Mouse (Mus musculus) CH12.LX (cell line): ENCODE results near the gene Pvr. TPM values are rescaled to one million over a fixed set of nuclear protein-coding genes. Genes with fewer than 3 reads are reported as not detected.

Experiments used
- DNase-seq: peaks from one replicate; pipeline ENCODE4 v3.0.0-alpha.2; 2013; ENCODE audit errors: extremely low read depth
- H3K27ac ChIP-seq: 2 replicates; pipeline ENCODE4 v1.5.1; 2012; ENCODE audit warnings: low read depth, mild to moderate bottlenecking, control low read depth, moderate library complexity; ENCODE audit not compliant: insufficient read depth
- H3K27me3 ChIP-seq: replicated peaks from 2 replicates; pipeline ENCODE3; 2012; ENCODE audit warnings: inconsistent platforms
- H3K36me3 ChIP-seq, 2 experiments: replicated peaks in 1 of 2; 2 replicates each; pipeline versions ENCODE3 to v1.6.1; 2012; ENCODE audit warnings: inconsistent platforms in 1 of 2, low read length in 1 of 2, mild to moderate bottlenecking in 1 of 2, mixed read lengths in 1 of 2, moderate library complexity in 1 of 2; ENCODE audit not compliant: control insufficient read depth in 1 of 2, insufficient read depth in 1 of 2
- H3K4me1 ChIP-seq, 2 experiments: 2 replicates each; pipeline ENCODE4 v1.6.1; 2012; ENCODE audit warnings: inconsistent platforms in 1 of 2, moderate library complexity in 1 of 2; ENCODE audit not compliant: insufficient read depth in 2 of 2, control insufficient read depth in 1 of 2
- H3K4me2 ChIP-seq: 2 replicates; pipeline ENCODE4 v1.6.1; 2012; ENCODE audit warnings: low read depth, mild to moderate bottlenecking, control low read depth; ENCODE audit not compliant: poor library complexity, insufficient read depth, severe bottlenecking
- H3K4me3 ChIP-seq, 3 experiments: fragments of 150-350 bp in 1 of 3; sonication (generic) in 1 of 3; replicated peaks in 1 of 3; 2 replicates each; pipeline versions ENCODE3 to v1.5.1; 2011 to 2012; ENCODE audit warnings: low read depth in 2 of 3, low read length in 2 of 3, mild to moderate bottlenecking in 2 of 3, moderate library complexity in 2 of 3, control low read depth in 1 of 3, improper control_type of control experiment in 1 of 3, inconsistent platforms in 1 of 3, mixed read lengths in 1 of 3; ENCODE audit not compliant: poor library complexity in 1 of 3
- H3K79me2 ChIP-seq: replicated peaks from 2 replicates; pipeline ENCODE4 v1.6.1; 2012; ENCODE audit warnings: mild to moderate bottlenecking, moderate library complexity; ENCODE audit not compliant: control insufficient read depth, poor library complexity, insufficient read depth, severe bottlenecking; ENCODE audit errors: extremely low read depth
- H3K9ac ChIP-seq: 2 replicates; pipeline ENCODE4 v1.6.1; 2012; ENCODE audit warnings: low read depth, mild to moderate bottlenecking, control low read depth, moderate library complexity; ENCODE audit not compliant: insufficient read depth
- H3K9me3 ChIP-seq: replicated peaks from 2 replicates; pipeline ENCODE3; 2012; ENCODE audit warnings: low read length, inconsistent platforms, mixed read lengths
- CHD2 ChIP-seq: IDR thresholded peaks from 2 replicates; pipeline ENCODE4 v1.6.1; 2011; ENCODE audit warnings: low read length, improper control_type of control experiment
- CTCF ChIP-seq, 2 experiments: IDR thresholded peaks in 1 of 2; conservative IDR thresholded peaks in 1 of 2; 2 replicates each; pipeline ENCODE4 v1.5.1; 2011 to 2012; ENCODE audit warnings: low read depth in 2 of 2, low read length in 2 of 2, improper control_type of control experiment in 1 of 2, inconsistent platforms in 1 of 2, mild to moderate bottlenecking in 1 of 2, moderate library complexity in 1 of 2
- E2F4 ChIP-seq: IDR thresholded peaks from 2 replicates; pipeline ENCODE4 v1.6.1; 2011; ENCODE audit warnings: low read depth, low read length, improper control_type of control experiment; ENCODE audit not compliant: insufficient replicate concordance
- HCFC1 ChIP-seq: IDR thresholded peaks from 2 replicates; pipeline ENCODE4 v1.6.1; 2012; ENCODE audit warnings: low read depth, mild to moderate bottlenecking, inconsistent platforms, low read length, improper control_type of control experiment
- IRF4 ChIP-seq: IDR thresholded peaks from 2 replicates; pipeline ENCODE4 v1.6.1; 2014; ENCODE audit warnings: low read depth, mild to moderate bottlenecking, inconsistent platforms, low read length, improper control_type of control experiment
- KAT2A ChIP-seq: IDR thresholded peaks from 2 replicates; pipeline ENCODE4 v1.6.1; 2012; ENCODE audit warnings: low read length, improper control_type of control experiment, inconsistent platforms; ENCODE audit not compliant: insufficient replicate concordance
- MAX ChIP-seq: IDR thresholded peaks from 2 replicates; pipeline ENCODE4 v1.6.1; 2011; ENCODE audit warnings: low read length, improper control_type of control experiment
- MAZ ChIP-seq: IDR thresholded peaks from 2 replicates; pipeline ENCODE4 v1.6.1; 2012; ENCODE audit warnings: low read depth, mild to moderate bottlenecking, inconsistent platforms, low read length, improper control_type of control experiment, moderate library complexity
- MEF2A ChIP-seq: IDR thresholded peaks from 2 replicates; pipeline ENCODE4 v1.6.1; 2014; ENCODE audit warnings: low read depth, mild to moderate bottlenecking, inconsistent platforms, low read length, improper control_type of control experiment, borderline replicate concordance
- MXI1 ChIP-seq: IDR thresholded peaks from 2 replicates; pipeline ENCODE4 v1.6.1; 2011; ENCODE audit warnings: mild to moderate bottlenecking, low read depth, low read length, improper control_type of control experiment
- MYC ChIP-seq: IDR thresholded peaks from 2 replicates; pipeline ENCODE4 v1.6.1; 2011; ENCODE audit warnings: low read depth, mild to moderate bottlenecking, improper control_type of control experiment, low read length
- NELFE ChIP-seq: IDR thresholded peaks from 2 replicates; pipeline ENCODE4 v1.6.1; 2011; ENCODE audit warnings: low read depth, low read length, improper control_type of control experiment
- PAX5 ChIP-seq: IDR thresholded peaks from 2 replicates; pipeline ENCODE4 v1.6.1; 2012; ENCODE audit warnings: low read length, inconsistent platforms, mixed read lengths
- POLR2A ChIP-seq: IDR thresholded peaks from 2 replicates; pipeline ENCODE4 v1.6.1; 2011; ENCODE audit warnings: low read depth, mild to moderate bottlenecking, improper control_type of control experiment, low read length
- RAD21 ChIP-seq: IDR thresholded peaks from 2 replicates; pipeline ENCODE4 v1.6.1; 2011; ENCODE audit warnings: low read depth, mild to moderate bottlenecking, low read length, improper control_type of control experiment, moderate library complexity
- SIN3A ChIP-seq: IDR thresholded peaks from 2 replicates; pipeline ENCODE4 v1.6.1; 2012; ENCODE audit warnings: low read length, improper control_type of control experiment, inconsistent platforms
- SMC3 ChIP-seq: IDR thresholded peaks from 2 replicates; pipeline ENCODE4 v1.6.1; 2011; ENCODE audit warnings: low read depth, low read length, improper control_type of control experiment
- TBP ChIP-seq: conservative IDR thresholded peaks from 2 replicates; pipeline ENCODE4 v1.6.1; 2011; ENCODE audit warnings: low read depth, low read length, improper control_type of control experiment
- ZC3H11A ChIP-seq: IDR thresholded peaks from 2 replicates; pipeline ENCODE4 v1.6.1; 2012; ENCODE audit warnings: low read depth, mild to moderate bottlenecking, inconsistent platforms, low read length, improper control_type of control experiment
- ZKSCAN1 ChIP-seq: IDR thresholded peaks from 2 replicates; pipeline ENCODE4 v1.6.1; 2012; ENCODE audit warnings: low read depth, inconsistent platforms, low read length, improper control_type of control experiment, borderline replicate concordance
- ZNF384 ChIP-seq: IDR thresholded peaks from 2 replicates; pipeline ENCODE4 v1.6.1; 2012; ENCODE audit warnings: low read depth, low read length, improper control_type of control experiment, inconsistent platforms
- dilution Hi-C: fragments of 300-500 bp; cut with MboI; formaldehyde crosslinking; loops from 2 replicates; pipeline ENCODE4 v1.14.3; 2020; ENCODE audit warnings: low sequenced_read_pairs; ENCODE audit not compliant: extremely low pct_unique_long_range_greater_than_20kb, extremely low pct_ligation_motif_present
- in situ Hi-C: fragments of 300-500 bp; cut with MboI; formaldehyde crosslinking; loops from 3 replicates; pipeline ENCODE4 v1.14.3; 2019; ENCODE audit warnings: low sequenced_read_pairs, low pct_ligation_motif_present, low pct_unique_long_range_greater_than_20kb, mixed read lengths
- polyA plus RNA-seq: library from polyadenylated mRNA; unstranded; fragments of >175 nt; gene quantifications from 2 replicates; pipeline ENCODE4 v1.2.1, GENCODE M21; 2012; ENCODE audit warnings: low read depth; ENCODE audit not compliant: insufficient read length
- total RNA-seq, 2 experiments: library from RNA; depleted of rRNA; stranded (reverse); fragments of 300-350 nt in 1 of 2; fragments of >200 nt in 1 of 2; gene quantifications; 2 replicates each; pipeline ENCODE4 v1.2.3; 2012 to 2014

Gene Pvr
- total and polyA plus RNA-seq, 3 experiments, result 12.7 to 15.0 (median 13.2) TPM

DNA sequence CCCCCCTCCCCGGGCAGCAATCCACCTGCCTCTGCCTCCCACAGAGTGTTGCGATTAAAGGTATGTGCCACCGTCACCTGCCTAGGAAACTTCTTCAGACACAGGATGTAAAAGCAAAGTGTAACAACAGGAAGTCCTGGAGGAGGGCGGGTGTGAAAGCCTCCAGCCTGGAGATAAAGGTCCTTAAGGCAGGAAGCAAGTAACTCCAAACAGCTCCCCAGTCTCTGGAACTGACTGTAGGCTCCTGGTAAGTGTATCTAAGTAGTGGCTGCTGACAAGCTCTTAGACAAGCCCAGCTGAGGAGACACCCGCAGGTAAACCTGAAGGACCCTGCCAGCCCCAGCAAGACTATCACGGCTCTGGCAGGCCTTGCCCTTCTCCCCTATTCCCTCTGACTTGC, 19.3 kb upstream of the Pvr start:
- H3K27ac ChIP-seq, result no peak overlapping the region
- no peak for TF ChIP-seq SIN3A
- no peak for TF ChIP-seq ZNF384
- no peak for TF ChIP-seq SMC3
- TF ChIP-seq PAX5, result no peak
- TF ChIP-seq ZC3H11A, result no peak
- TF ChIP-seq MAX, result no peak
- TF ChIP-seq POLR2A, result no peak
- no peak for TF ChIP-seq MEF2A
- TF ChIP-seq CHD2, result no peak
- TF ChIP-seq MAZ, result no peak
- no peak for TF ChIP-seq E2F4
- TF ChIP-seq RAD21, result no peak
- no peak for TF ChIP-seq KAT2A
- no peak for TF ChIP-seq HCFC1
- TF ChIP-seq ZKSCAN1, result no peak
- TF ChIP-seq CTCF (conservative IDR thresholded peaks at IDR 0.05 in 1 of 2, IDR thresholded peaks at IDR 0.05 in 1 of 2; ENCODE audit: low read depth in 2 of 2, low read length in 2 of 2), result no peak
- TF ChIP-seq MYC, result no peak
- no peak for TF ChIP-seq MXI1
- TF ChIP-seq NELFE, result no peak
- no peak for DNase-seq
- dilution Hi-C loops, result no loop called here
- H3K27me3 ChIP-seq, result no peaks in the 10 kb centered on the region
- H3K9ac ChIP-seq, result no peak overlapping the region
- H3K4me2 ChIP-seq, result no peak overlapping the region
- H3K4me3 ChIP-seq, result no peak overlapping the region
- peaks cover 4 to 14% of the 10 kb centered on the region in 2 experiments; a peak in 3 of 4 replicates for H3K4me1 ChIP-seq
- H3K36me3 ChIP-seq, result no peaks in the 10 kb centered on the region
- in situ Hi-C loops, result no loop called here
- H3K79me2 ChIP-seq, result no peaks in the 10 kb centered on the region
- H3K9me3 ChIP-seq, result no peaks in the 10 kb centered on the region

DNA sequence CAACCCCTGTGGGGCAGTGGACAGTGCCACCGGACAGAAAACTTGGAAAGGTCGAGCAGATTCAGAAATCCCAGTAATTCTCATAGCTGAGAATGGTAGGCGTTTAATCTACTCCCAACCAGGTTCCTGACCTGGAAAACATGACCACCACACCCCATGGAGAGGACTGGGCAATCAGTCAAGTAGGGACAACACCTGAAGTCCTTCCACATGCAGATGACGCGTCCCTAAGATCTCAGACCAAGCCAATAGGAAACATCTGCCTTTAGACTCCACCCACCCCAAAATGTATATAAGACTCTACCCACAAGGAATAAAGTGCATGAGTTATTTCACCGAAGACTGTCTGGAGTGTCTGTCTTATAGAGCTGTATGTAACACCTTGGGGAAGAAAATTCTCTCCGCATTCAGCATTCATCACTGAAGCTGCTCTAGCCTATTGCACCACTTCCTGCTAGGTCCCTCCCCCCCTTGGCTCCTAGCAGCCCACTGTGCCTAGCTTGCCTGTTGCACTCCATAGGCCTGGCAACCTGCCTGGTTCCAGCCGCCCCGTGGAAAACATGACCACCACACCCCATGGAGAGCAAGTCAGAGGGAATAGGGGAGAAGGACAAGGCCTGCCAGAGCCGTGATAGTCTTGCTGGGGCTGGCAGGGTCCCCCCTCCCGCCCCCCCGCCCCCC, 18.7 kb upstream of the Pvr start:
- H3K36me3 ChIP-seq, result no peaks in the 10 kb centered on the region
- TF ChIP-seq TBP (0 out of 2 replicates have a peak, but pooled peaks have one; percentile 31), IRF4 (no peak)
- TF ChIP-seq, all 38 proteins: peak for 1
- Histone ChIP-seq H3K4me2 (no peak overlapping the region), H3K27me3 (no peaks in the 10 kb centered on the region), H3K4me1 (peaks cover 8 to 18% of the 10 kb centered on the region in 2 experiments; a peak in 3 of 4 replicates), H3K79me2 (no peaks in the 10 kb centered on the region), H3K27ac (no peak overlapping the region), H3K4me3 (no peak overlapping the region), H3K9me3 (no peaks in the 10 kb centered on the region), H3K9ac (no peak overlapping the region)
- in situ Hi-C loops (no loop called here), dilution Hi-C loops (no loop called here)
- DNase-seq, result no peak
